Mouse (Mus musculus) liver, adult (tissue): ENCODE results near the gene C2cd4a.

Experiments used
- GATA4 ChIP-seq: IDR thresholded peaks from 2 replicates; pipeline ENCODE4 v1.6.1; 2014; ENCODE audit warnings: mild to moderate bottlenecking, low read length; ENCODE audit not compliant: insufficient replicate concordance

The C2cd4a gene

GRCm38 (mm10) chr9:67782786-67783185, 49.3 kb downstream of the C2cd4a start:
- no peak for TF ChIP-seq GATA4
